ENCODE assay signal across 10 mouse cellular contexts in the genomic region with DNA sequence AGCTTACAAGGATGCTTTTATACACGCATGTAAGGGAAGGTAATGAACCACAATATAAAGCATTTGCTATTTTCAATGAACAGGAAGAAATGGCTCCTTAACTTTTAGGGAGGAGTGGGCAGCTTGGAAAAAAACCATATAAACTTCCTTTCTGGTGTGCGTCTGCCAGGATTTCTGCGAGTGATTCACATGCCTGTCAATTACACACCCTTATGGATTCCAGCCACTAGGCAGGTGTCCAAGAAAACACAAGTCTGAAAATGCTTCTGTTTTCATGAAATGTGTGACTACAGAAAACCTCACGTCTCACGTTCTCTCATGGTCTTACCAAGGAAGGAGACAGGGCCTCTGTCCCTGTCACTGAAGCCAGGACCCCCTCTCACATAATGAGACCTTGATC.
DNase-seq lines count a peak whose midpoint lies in the region; ATAC-seq and TF ChIP-seq lines count a peak whose summit lies in the region.
"Had no signal": no experiment of that assay in that cellular context is flagged by ENCODE, and none has a peak within 500 bp of the region (broad histone marks: within the 10 kb centered on the region; RNA-seq: fewer than 3 reads in every experiment).

No protein-coding gene starts in this region.

- TF ChIP-seq POLR2A in lung, adult 2 months (IDR thresholded peaks at IDR 0.05; ENCODE audit: borderline replicate concordance, extremely low read depth, low read depth, low read length) = no peak

- DNase-seq in forebrain, embryonic 10.5 days (ENCODE audit: extremely low spot score, low spot score) = no peak
- DNase-seq in lung, embryonic 14.5 days = peak; percentile 40
- no peak for DNase-seq in lung, adult 2 months
- DNase-seq in cerebellum, postnatal 36 days = peak; percentile 18 to 26
- peak; percentile 35 for DNase-seq in lung, postnatal 36 days
- DNase-seq in kidney, adult 18-20 months = no peak
- no peak for DNase-seq in spleen, postnatal 10 days (ENCODE audit: low spot score in 2 of 2)
- DNase-seq: thymus, postnatal 25 days had no signal

- no peak for TF ChIP-seq CTCF in lung, embryonic 14.5 days (IDR thresholded peaks at IDR 0.05; ENCODE audit: low read depth)
- no peak for TF ChIP-seq CTCF in lung, adult 2 months (IDR thresholded peaks at IDR 0.05; ENCODE audit: insufficient read depth, low read length)

- no peak overlapping the region for H3K9ac ChIP-seq in forebrain, embryonic 13.5 days
- H3K9ac ChIP-seq in lung, embryonic 14.5 days = no peak overlapping the region

- H3K9me3 ChIP-seq in forebrain, embryonic 10.5 days = no peaks in the 10 kb centered on the region
- H3K9me3 ChIP-seq in forebrain, embryonic 13.5 days (replicated peaks) = no peaks in the 10 kb centered on the region
- no peaks in the 10 kb centered on the region for H3K9me3 ChIP-seq in lung, embryonic 14.5 days (ENCODE audit: low read depth, low read length)
- H3K9me3 ChIP-seq: hindbrain, embryonic 10.5 days had no signal

- peaks cover 30% of the 10 kb centered on the region for H3K4me1 ChIP-seq in forebrain, embryonic 10.5 days
- peaks cover 23% of the 10 kb centered on the region for H3K4me1 ChIP-seq in forebrain, embryonic 13.5 days
- H3K4me1 ChIP-seq in lung, embryonic 14.5 days (ENCODE audit: insufficient read depth) = peaks cover 3% of the 10 kb centered on the region; the same call in 1 of the 2 replicates
- no peaks in the 10 kb centered on the region for H3K4me1 ChIP-seq in lung, adult 2 months (ENCODE audit: control insufficient read depth, insufficient read depth, low read length)

- H3K36me3 ChIP-seq in forebrain, embryonic 10.5 days (replicated peaks) = no peaks in the 10 kb centered on the region
- H3K36me3 ChIP-seq in forebrain, embryonic 13.5 days (ENCODE audit: poor library complexity, severe bottlenecking) = no peaks in the 10 kb centered on the region
- no peaks in the 10 kb centered on the region for H3K36me3 ChIP-seq in lung, embryonic 14.5 days (ENCODE audit: insufficient read depth)
- H3K36me3 ChIP-seq: hindbrain, embryonic 10.5 days had no signal

- no peaks in the 10 kb centered on the region for H3K27me3 ChIP-seq in forebrain, embryonic 10.5 days (ENCODE audit: poor library complexity, severe bottlenecking)
- H3K27me3 ChIP-seq in forebrain, embryonic 13.5 days = no peaks in the 10 kb centered on the region
- no peaks in the 10 kb centered on the region for H3K27me3 ChIP-seq in lung, embryonic 14.5 days (ENCODE audit: insufficient read depth, low read length)

- H3K4me3 ChIP-seq in forebrain, embryonic 10.5 days = no peak overlapping the region
- no peak overlapping the region for H3K4me3 ChIP-seq in forebrain, embryonic 13.5 days
- no peak overlapping the region for H3K4me3 ChIP-seq in lung, embryonic 14.5 days (ENCODE audit: low read depth, low read length)
- H3K4me3 ChIP-seq in lung, adult 2 months (replicated peaks; ENCODE audit: extremely low read depth, low read depth, low read length) = no peak overlapping the region
- H3K4me3 ChIP-seq: hindbrain, embryonic 10.5 days had no signal

- WGBS in forebrain, embryonic 10.5 days = 90% methylated on average over 5 of the region's 5 CpGs
- 53% methylated on average over 5 of the region's 5 CpGs for WGBS in forebrain, embryonic 13.5 days
- WGBS in lung, embryonic 14.5 days = 61% methylated on average over 5 of the region's 5 CpGs
- 37% methylated on average over 5 of the region's 5 CpGs for WGBS in lung, adult 2 months

- no peak overlapping the region for H3K4me2 ChIP-seq in forebrain, embryonic 13.5 days
- H3K4me2 ChIP-seq in lung, embryonic 14.5 days = no peak overlapping the region

- H3K27ac ChIP-seq in forebrain, embryonic 10.5 days = peak overlapping the region; percentile 53; the same call in 1 of the 2 replicates
- H3K27ac ChIP-seq in forebrain, embryonic 13.5 days = no peak overlapping the region
- H3K27ac ChIP-seq in lung, embryonic 14.5 days (ENCODE audit: low read depth) = no peak overlapping the region
- H3K27ac ChIP-seq: hindbrain, embryonic 10.5 days had no signal

- no peak for ATAC-seq in forebrain, embryonic 13.5 days
- no peak for ATAC-seq in lung, embryonic 14.5 days (ENCODE audit: insufficient read depth)

Comparison
In these comparisons a context has a peak if more than half of its experiments do, and no peak if none do; other contexts are left out.
1. DNase-seq: peak in lung, embryonic 14.5 days (single experiment), cerebellum, postnatal 36 days (2 of 2) and lung, postnatal 36 days (single experiment); none in forebrain, embryonic 10.5 days (single experiment), lung, adult 2 months (single experiment), kidney, adult 18-20 months (single experiment) and spleen, postnatal 10 days (0 of 2).